Mouse (Mus musculus): ENCODE results near the gene Pabpc1l. TPM values are rescaled to one million over a fixed set of nuclear protein-coding genes. Genes with fewer than 3 reads are reported as not detected.
"Not testable (repeated sequence)": the region's sequence is repeated elsewhere in the genome, so short reads cannot be mapped to it uniquely, and the experiment has no call there.

The Pabpc1l gene
- polyA plus RNA-seq, 1 experiment: 0.60 TPM

DNA sequence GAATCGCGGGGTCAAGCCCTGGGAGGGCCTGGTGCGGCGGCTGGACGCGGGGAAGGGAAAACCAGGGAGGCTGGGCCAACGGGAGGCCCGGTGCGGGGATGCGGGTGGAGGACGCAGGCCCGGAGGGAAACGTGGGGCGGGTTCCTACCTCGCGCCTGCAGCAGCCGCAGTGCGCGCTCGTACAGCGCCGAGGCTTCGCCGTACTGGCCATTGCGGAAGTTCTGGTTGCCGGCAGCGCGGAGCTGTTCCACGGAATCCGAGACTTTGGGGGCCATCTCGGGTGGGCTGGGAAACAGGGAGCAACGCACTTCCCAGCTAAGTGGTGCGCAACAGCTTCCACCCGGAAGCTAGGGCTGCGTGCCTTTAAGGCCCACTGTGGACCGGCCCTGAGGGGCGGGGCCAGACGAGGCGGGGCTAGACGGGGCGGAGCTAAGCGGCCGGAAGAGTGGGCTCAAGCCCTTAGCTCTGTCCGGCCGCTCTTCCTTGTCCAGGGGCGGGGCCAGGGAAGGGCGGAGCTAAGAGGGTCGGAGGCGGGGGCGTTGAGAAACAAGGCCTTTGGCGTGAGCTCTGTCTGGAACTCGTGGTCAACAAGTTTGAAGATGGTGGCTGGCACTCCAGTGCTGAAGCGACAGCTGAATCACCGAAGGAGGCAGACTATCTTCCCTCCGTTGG lies 45.7 kb downstream of the Pabpc1l start, which contains the start of gene Tomm34:
TSS of gene Tomm34 (minus strand) at position 405 of the 672 bp plus-strand sequence.
- TF ChIP-seq MAX (IDR thresholded peaks at IDR 0.05): peak; percentile 85
- no peak for TF ChIP-seq USF1 (IDR thresholded peaks at IDR 0.05; ENCODE audit: low read depth)
- H3K79me3 ChIP-seq (ENCODE audit: low read depth): peaks cover 44% of the 10 kb centered on the region

DNA sequence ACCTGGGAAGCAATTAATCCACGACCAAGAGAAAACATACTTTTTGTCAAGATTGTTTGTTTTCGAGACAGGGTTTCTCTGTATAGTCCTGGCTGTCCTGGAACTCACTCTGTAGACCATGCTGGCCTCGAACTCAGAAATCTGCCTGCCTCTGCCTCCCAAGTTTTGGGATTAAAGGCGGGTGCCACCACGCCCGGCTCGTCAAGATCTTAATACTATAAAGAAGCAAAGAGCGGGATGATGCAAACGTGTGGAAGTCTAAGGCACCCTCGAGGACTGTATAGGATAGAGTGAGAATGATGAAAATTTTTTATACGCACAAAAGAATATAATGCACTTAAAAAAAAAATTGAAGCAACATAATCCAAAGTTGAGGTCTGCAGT lies 46.2 kb downstream of the Pabpc1l start:
- Histone ChIP-seq H3K79me2 (ENCODE audit: control insufficient read depth, insufficient read depth) (peaks cover 70% of the 10 kb centered on the region), H3K36me3 (ENCODE audit: control insufficient read depth, insufficient read depth) (peaks cover 14% of the 10 kb centered on the region), H3K79me3 (ENCODE audit: low read depth) (peaks cover 48% of the 10 kb centered on the region)
- not testable (repeated sequence) for H3ac ChIP-seq (ENCODE audit: control insufficient read depth, insufficient read length, low read depth); H3K27me3 ChIP-seq (ENCODE audit: control insufficient read depth, insufficient read depth, insufficient read length); H3K4me3 ChIP-seq (ENCODE audit: insufficient read depth, poor library complexity, severe bottlenecking)

More for the DNA sequence above, 45.7 kb downstream of the Pabpc1l start, which contains the start of gene Tomm34:
- Histone ChIP-seq H3ac (ENCODE audit: control insufficient read depth, insufficient read length, low read depth) (peak within 1 kb of the TSS; percentile 92), H3K4me3 (ENCODE audit: insufficient read depth, poor library complexity, severe bottlenecking) (peak within 1 kb of the TSS; percentile 79), H3K79me2 (ENCODE audit: control insufficient read depth, insufficient read depth) (peaks cover 70% of the 10 kb centered on the region), H3K27me3 (ENCODE audit: control insufficient read depth, insufficient read depth, insufficient read length) (no peaks in the 10 kb centered on the region), H3K36me3 (ENCODE audit: control insufficient read depth, insufficient read depth) (peaks cover 19% of the 10 kb centered on the region)

DNA sequence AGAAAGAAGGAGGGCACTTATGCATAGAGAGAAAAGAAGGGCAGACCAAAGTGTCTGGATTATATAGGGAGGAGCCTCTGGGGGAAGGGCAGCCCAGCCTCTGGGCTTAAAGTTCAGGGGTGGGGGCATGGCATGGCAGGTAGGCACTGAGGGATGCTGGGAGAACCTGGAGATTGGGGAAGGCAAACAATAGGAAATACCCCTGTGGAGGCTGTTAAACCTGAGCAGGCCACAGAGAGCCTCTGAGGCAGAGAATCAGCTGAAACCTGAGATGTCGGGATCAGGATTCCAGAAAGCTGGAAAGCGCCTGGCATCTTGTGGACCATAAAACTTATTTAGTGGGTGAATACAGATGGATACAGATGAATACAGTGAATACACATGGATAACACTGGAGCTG lies 46.9 kb downstream of the Pabpc1l start:
- TF ChIP-seq FOSL1 (IDR thresholded peaks at IDR 0.05; ENCODE audit: insufficient read depth, low read length, poor library complexity, severe bottlenecking) (no peak), USF1 (IDR thresholded peaks at IDR 0.05; ENCODE audit: low read depth) (no peak), CTCF (IDR thresholded peaks at IDR 0.05; ENCODE audit: control insufficient read depth, insufficient read depth, insufficient read length) (no peak), MYOG (IDR thresholded peaks at IDR 0.05; ENCODE audit: control insufficient read depth, extremely low read depth, insufficient read length) (no peak), MAX (IDR thresholded peaks at IDR 0.05) (no peak), MYOD1 (IDR thresholded peaks at IDR 0.05; ENCODE audit: control insufficient read depth, insufficient read length, low read depth) (no peak), CEBPB (IDR thresholded peaks at IDR 0.05; ENCODE audit: low read depth) (no peak)
- Histone ChIP-seq H3ac (ENCODE audit: control insufficient read depth, insufficient read length, low read depth) (no peak overlapping the region), H3K27me3 (ENCODE audit: control insufficient read depth, insufficient read depth, insufficient read length) (no peaks in the 10 kb centered on the region), H3K79me2 (ENCODE audit: control insufficient read depth, insufficient read depth) (peaks cover 70% of the 10 kb centered on the region), H3K79me3 (ENCODE audit: low read depth) (peaks cover 48% of the 10 kb centered on the region), H3K36me3 (ENCODE audit: control insufficient read depth, insufficient read depth) (peaks cover 9% of the 10 kb centered on the region), H3K4me3 (ENCODE audit: insufficient read depth, poor library complexity, severe bottlenecking) (no peak overlapping the region)

DNA sequence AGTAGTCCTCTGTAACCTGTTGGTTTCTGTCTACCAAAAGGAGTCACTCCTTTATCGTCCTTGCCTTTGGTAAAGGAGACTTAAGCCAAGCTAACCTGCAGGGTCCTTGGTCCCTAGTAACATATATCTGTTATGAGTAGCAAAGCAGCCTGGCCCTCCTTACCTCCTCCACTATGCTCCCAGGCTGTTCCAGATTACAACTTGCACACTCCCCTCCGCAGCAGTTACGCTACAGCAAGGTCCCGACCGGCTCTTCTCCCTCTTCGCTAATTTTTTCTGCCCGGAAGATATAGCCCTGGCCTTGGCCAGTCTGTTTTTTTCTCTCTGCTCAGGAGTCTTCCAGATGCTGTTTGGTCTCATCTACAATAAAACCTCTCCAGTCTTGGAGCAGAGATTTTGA lies 47.9 kb downstream of the Pabpc1l start:
- peaks cover 70% of the 10 kb centered on the region for H3K79me2 ChIP-seq (ENCODE audit: control insufficient read depth, insufficient read depth)

DNA sequence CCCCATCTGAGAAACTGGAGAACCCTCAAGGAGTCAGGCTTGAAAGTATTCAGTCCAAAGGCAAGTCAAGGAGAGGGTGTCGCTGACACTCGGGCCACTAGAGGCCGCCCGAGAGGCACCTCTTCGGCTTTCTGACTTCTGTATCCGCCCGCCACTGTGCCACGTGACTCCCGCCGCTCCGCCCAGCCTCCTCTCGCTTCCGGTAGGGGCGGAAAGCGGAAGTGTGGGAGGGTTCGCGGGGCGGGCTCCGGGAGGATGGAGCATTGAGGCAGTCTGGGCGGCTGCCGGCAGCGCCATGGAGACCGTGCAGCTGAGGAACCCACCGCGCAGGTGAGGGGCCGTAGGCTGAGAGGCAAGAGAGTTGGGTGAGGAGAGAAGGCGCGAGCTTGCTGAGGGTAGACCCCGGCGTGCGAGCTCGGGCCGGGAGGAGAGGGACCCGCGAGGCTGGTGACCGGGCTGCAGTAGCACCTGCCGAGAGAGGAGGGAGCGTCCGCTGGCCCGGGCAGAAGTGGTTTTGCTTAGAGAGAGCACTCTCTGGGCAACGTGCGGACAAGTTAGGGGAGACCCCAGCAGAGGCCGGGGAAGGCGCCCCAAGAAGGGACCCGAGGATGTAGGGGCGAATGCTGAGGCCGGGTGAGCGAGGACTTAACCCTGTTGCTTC lies 48.8 kb downstream of the Pabpc1l start:
- Histone ChIP-seq H3K36me3 (ENCODE audit: control insufficient read depth, insufficient read depth) (no peaks in the 10 kb centered on the region), H3K79me3 (ENCODE audit: low read depth) (peaks cover 41% of the 10 kb centered on the region), H3K79me2 (ENCODE audit: control insufficient read depth, insufficient read depth) (peaks cover 67% of the 10 kb centered on the region), H3K4me3 (ENCODE audit: insufficient read depth, poor library complexity, severe bottlenecking) (peak overlapping the region; percentile 71), H3ac (ENCODE audit: control insufficient read depth, insufficient read length, low read depth) (peak overlapping the region; percentile 92), H3K27me3 (ENCODE audit: control insufficient read depth, insufficient read depth, insufficient read length) (no peaks in the 10 kb centered on the region)
- TF ChIP-seq MAX (IDR thresholded peaks at IDR 0.05) (no peak), FOSL1 (IDR thresholded peaks at IDR 0.05; ENCODE audit: insufficient read depth, low read length, poor library complexity, severe bottlenecking) (no peak), CTCF (IDR thresholded peaks at IDR 0.05; ENCODE audit: control insufficient read depth, insufficient read depth, insufficient read length) (peak; percentile 63), CEBPB (IDR thresholded peaks at IDR 0.05; ENCODE audit: low read depth) (no peak), MYOD1 (IDR thresholded peaks at IDR 0.05; ENCODE audit: control insufficient read depth, insufficient read length, low read depth) (no peak), MYOG (IDR thresholded peaks at IDR 0.05; ENCODE audit: control insufficient read depth, extremely low read depth, insufficient read length) (no peak), USF1 (IDR thresholded peaks at IDR 0.05; ENCODE audit: low read depth) (peak; percentile 95)

More for the DNA sequence above, 47.9 kb downstream of the Pabpc1l start:
- Histone ChIP-seq H3K4me3 (ENCODE audit: insufficient read depth, poor library complexity, severe bottlenecking) (no peak overlapping the region), H3K79me3 (ENCODE audit: low read depth) (peaks cover 50% of the 10 kb centered on the region), H3K36me3 (ENCODE audit: control insufficient read depth, insufficient read depth) (peaks cover 6% of the 10 kb centered on the region), H3ac (ENCODE audit: control insufficient read depth, insufficient read length, low read depth) (no peak overlapping the region), H3K27me3 (ENCODE audit: control insufficient read depth, insufficient read depth, insufficient read length) (no peaks in the 10 kb centered on the region)
- TF ChIP-seq MAX (IDR thresholded peaks at IDR 0.05) (no peak), FOSL1 (IDR thresholded peaks at IDR 0.05; ENCODE audit: insufficient read depth, low read length, poor library complexity, severe bottlenecking) (no peak), USF1 (IDR thresholded peaks at IDR 0.05; ENCODE audit: low read depth) (no peak), MYOG (IDR thresholded peaks at IDR 0.05; ENCODE audit: control insufficient read depth, extremely low read depth, insufficient read length) (no peak), MYOD1 (IDR thresholded peaks at IDR 0.05; ENCODE audit: control insufficient read depth, insufficient read length, low read depth) (no peak), CTCF (IDR thresholded peaks at IDR 0.05; ENCODE audit: control insufficient read depth, insufficient read depth, insufficient read length) (no peak), CEBPB (IDR thresholded peaks at IDR 0.05; ENCODE audit: low read depth) (no peak)

DNA sequence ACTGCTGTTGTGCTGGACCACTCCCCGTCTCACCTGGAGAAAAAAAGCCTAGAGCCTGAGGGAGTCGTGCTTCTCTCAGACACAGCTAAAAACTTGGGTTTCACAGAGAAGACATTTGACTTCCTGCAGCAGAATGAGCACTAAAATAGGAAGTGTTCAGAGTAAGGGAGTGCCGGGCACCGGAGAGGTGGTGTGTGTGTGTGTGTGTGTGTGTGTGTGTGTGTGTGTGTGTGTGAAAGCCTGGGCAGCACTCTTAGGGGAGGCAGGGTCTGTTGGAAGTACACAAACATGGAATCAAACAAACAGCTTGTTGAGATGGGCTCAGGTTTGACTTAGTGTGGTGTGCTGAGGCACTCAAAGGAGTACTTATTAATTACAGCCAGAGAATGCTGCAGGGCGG lies 49.8 kb downstream of the Pabpc1l start:
- H3K79me3 ChIP-seq (ENCODE audit: low read depth): peaks cover 31% of the 10 kb centered on the region

More for the DNA sequence above, 49.8 kb downstream of the Pabpc1l start:
- Histone ChIP-seq H3ac (ENCODE audit: control insufficient read depth, insufficient read length, low read depth) (peak overlapping the region; percentile 10), H3K79me2 (ENCODE audit: control insufficient read depth, insufficient read depth) (peaks cover 56% of the 10 kb centered on the region), H3K36me3 (ENCODE audit: control insufficient read depth, insufficient read depth) (peaks cover 8% of the 10 kb centered on the region), H3K27me3 (ENCODE audit: control insufficient read depth, insufficient read depth, insufficient read length) (no peaks in the 10 kb centered on the region), H3K4me3 (ENCODE audit: insufficient read depth, poor library complexity, severe bottlenecking) (peak overlapping the region; percentile 71)
- TF ChIP-seq CEBPB (IDR thresholded peaks at IDR 0.05; ENCODE audit: low read depth) (no peak), CTCF (IDR thresholded peaks at IDR 0.05; ENCODE audit: control insufficient read depth, insufficient read depth, insufficient read length) (no peak), MYOG (IDR thresholded peaks at IDR 0.05; ENCODE audit: control insufficient read depth, extremely low read depth, insufficient read length) (no peak), FOSL1 (IDR thresholded peaks at IDR 0.05; ENCODE audit: insufficient read depth, low read length, poor library complexity, severe bottlenecking) (no peak), MAX (IDR thresholded peaks at IDR 0.05) (no peak), MYOD1 (IDR thresholded peaks at IDR 0.05; ENCODE audit: control insufficient read depth, insufficient read length, low read depth) (no peak), USF1 (IDR thresholded peaks at IDR 0.05; ENCODE audit: low read depth) (no peak)
